Mouse (Mus musculus): ENCODE measurements around the gene Spesp1. TPM values are rescaled to one million over a fixed set of nuclear protein-coding genes. Genes with fewer than 3 reads are reported as not detected.

Spesp1 gene
- under 1 TPM in 1 of 2 experiments, not detected in 1; 0.16 TPM for total RNA-seq (2021)

GRCm38 (mm10) chr9:62281991-62282390, at the start of gene Spesp1:
TSS of gene Spesp1 (minus strand) at chr9:62282208.
- no peak for DNase-seq (ENCODE audit: low spot score in 2 of 2)
- intact Hi-C loops (cut with DNase I), result no loop called here

GRCm38 (mm10) chr9:62325965-62326364, 44.0 kb upstream of the Spesp1 start:
- intact Hi-C loops (cut with DNase I), result no loop called here
- no peak for DNase-seq (ENCODE audit: low spot score in 2 of 2)

DNA sequence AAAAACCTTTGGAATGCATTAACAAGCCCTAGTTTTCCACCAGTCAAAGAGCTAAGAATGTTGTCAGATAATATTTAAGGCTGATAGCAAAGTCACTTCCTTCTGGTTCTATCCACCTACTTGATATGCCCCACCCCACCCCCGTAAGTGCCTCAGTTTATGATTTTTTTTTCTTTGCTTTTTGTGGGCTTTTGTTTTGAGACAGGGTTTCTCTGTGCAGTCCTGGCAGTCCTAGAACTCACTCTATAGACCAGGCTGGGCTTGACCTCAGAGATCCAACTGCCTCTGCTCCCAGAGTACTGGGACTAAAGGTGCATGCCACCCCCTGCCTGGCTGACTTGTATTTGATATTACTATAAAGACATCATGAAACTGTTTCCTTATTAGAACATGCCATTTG, 41.8 kb upstream of the Spesp1 start:
- intact Hi-C loops (cut with DNase I), result no loop called here
- no peak for DNase-seq (ENCODE audit: low spot score in 2 of 2)

DNA sequence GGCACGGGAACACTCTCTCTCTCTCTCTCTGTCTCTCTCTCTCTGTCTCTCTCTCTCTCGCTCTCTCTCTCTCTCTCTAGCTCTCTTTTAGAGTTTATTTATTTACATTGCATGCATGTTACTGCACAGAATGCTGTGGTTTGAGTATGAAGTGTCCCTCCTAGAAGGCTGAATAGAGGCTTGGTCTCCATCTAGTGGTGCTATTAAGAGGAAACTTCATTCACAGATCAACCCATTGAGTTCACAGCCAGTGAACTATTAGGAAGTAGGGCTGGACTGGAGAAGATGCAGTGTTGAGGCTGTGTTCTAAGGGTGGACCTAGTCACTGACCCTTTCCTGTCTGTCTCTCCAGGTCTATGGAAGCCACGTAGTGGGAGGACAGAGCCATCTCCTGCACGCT, 36.7 kb upstream of the Spesp1 start:
- intact Hi-C loops (cut with DNase I), result no loop called here
- no peak for DNase-seq (ENCODE audit: low spot score in 2 of 2)

DNA sequence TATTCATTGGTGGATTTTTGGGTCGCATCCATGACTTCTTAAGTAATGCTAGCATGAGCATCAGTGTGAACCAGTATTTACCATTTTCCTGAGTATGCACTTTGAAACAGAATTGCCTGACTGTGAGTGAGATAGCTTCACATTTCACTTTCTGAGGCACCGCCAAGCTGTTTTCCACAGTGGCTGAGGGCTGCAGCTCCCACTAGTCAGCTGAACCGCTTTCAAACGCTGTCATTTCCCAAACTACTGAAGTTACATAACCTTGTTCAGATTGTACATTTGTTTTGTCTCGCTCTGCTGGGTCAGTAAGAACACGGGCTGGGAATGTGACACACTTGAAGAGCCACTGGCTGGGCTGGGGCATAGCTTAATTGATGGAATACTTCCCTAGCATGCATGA, 33.5 kb upstream of the Spesp1 start:
- DNase-seq (ENCODE audit: low spot score in 2 of 2), result peak in 1 of 2 experiments; percentile 22
- intact Hi-C loops (cut with DNase I), result no loop called here

GRCm38 (mm10) chr9:62296891-62297290, 14.9 kb upstream of the Spesp1 start:
- intact Hi-C loops (cut with DNase I), result loop anchor here (10.0 kb wide), 1 partner anchor 168 kb away; no protein-coding TSS in a partner anchor
- DNase-seq (ENCODE audit: low spot score in 2 of 2), result no peak

- intact Hi-C loops (cut with DNase I), result loop anchor here (1.0 to 10.0 kb wide), 3 partner anchors 78 to 258 kb away; no protein-coding TSS in a partner anchor
- DNase-seq (ENCODE audit: low spot score in 2 of 2), result peak; percentile 76 to 80
Measured at GRCm38 (mm10) chr9:62295006-62295698, 13.1 kb upstream of the Spesp1 start.

GRCm38 (mm10) chr9:62287633-62288025, 5.6 kb upstream of the Spesp1 start:
- no peak for DNase-seq (ENCODE audit: low spot score in 2 of 2)
- intact Hi-C loops (cut with DNase I), result loop anchor here (2.0 to 5.0 kb wide), 2 partner anchors 267 to 490 kb away; no protein-coding TSS in a partner anchor

DNA sequence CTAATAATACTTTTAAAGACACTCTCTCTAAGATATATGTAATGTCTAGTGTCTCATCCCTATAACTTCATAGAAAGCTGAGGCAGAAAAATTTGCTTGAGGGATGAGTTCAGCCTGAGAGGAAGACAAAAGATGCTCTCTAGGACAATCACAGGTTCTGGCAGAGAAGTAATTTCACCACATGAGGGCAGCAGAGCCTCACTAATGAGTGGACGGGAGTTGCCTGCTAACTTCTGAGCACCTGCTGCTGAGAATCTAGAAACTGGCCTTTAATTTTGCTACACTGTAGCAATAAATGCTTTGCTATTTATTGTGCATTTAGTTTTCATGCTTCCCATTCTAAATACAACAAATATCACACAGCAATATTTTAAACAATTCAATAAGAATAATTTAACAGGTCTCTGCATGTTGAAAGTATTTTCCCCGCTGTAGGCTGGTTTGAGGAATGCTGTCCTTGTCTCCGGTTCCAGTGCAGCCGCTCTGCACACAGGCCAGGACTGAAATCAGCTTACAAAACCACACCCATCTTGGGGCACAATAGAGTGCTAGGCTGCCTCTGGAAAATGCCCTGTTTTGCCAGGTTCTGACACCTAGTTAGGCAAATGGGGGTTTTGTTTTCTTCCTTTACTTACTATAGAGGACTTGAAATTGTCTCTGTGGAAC, 5.1 kb upstream of the Spesp1 start:
- intact Hi-C loops (cut with DNase I), result loop anchor here (2.0 to 5.0 kb wide), 2 partner anchors 268 to 490 kb away; no protein-coding TSS in a partner anchor
- DNase-seq (ENCODE audit: low spot score in 2 of 2), result peak; percentile 60 to 69

- DNase-seq (ENCODE audit: low spot score in 2 of 2), result peak; percentile 82 to 85
- intact Hi-C loops (cut with DNase I), result no loop called here
Measured at GRCm38 (mm10) chr9:62284266-62284665, 2.3 kb upstream of the Spesp1 start.

GRCm38 (mm10) chr9:62276899-62277298, 5.1 kb downstream of the Spesp1 start:
- intact Hi-C loops (cut with DNase I), result no loop called here
- peak in 1 of 2 experiments; percentile 22 for DNase-seq (ENCODE audit: low spot score in 2 of 2)

DNA sequence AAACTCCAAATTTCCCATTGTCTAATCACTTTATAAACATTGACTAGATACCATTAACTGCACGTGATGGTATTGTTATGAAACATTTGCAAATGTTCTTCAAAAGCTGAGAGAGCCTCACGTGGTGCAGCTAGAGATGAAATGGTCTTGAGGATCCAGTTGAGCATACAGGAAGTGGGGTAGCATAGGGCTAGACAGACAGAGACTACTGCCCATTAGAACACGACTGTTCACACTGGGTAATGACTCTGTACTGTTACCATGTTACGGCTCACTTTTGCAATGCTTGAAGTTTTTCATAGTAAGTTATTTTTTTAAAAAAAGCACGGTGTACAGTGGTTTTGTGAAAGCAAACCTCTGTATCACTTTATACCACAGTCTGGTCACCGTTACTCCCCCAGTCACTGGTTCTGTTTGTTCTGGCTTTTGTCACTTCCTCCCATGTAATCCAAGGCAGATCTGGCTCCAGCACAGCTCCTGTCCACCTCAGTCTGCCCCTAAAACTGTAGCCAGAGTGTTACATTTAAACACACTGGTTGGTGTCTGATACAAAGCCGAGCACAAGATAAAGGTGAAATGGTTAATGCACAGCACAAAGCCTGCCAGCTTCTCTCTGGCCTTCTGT, 11.1 kb downstream of the Spesp1 start:
- intact Hi-C loops (cut with DNase I), result no loop called here
- no peak for DNase-seq (ENCODE audit: low spot score in 2 of 2)

DNA sequence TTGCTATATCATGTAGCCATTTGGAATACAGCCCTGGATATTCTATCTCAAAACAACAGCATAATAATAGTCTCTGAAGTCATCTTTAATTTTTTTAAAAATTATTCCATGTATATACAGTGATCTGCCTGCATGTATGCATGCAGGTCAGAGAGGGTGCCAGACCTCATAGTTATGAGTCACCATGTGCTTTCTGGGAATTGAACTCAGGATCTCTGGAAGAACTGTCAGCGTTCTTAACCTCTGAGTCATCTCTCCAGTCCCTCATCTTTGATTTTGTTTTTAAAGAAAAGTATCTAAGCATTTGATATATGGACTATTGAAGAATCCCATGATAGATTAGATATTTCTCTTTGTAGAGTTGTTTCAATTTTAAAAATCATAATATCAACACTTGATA, 12.8 kb downstream of the Spesp1 start:
- intact Hi-C loops (cut with DNase I), result no loop called here

GRCm38 (mm10) chr9:62265278-62265677, 16.7 kb downstream of the Spesp1 start:
- intact Hi-C loops (cut with DNase I), result no loop called here
- no peak for DNase-seq (ENCODE audit: low spot score in 2 of 2)

More for the DNA sequence above, 12.8 kb downstream of the Spesp1 start:
- no peak for DNase-seq (ENCODE audit: low spot score in 2 of 2)

DNA sequence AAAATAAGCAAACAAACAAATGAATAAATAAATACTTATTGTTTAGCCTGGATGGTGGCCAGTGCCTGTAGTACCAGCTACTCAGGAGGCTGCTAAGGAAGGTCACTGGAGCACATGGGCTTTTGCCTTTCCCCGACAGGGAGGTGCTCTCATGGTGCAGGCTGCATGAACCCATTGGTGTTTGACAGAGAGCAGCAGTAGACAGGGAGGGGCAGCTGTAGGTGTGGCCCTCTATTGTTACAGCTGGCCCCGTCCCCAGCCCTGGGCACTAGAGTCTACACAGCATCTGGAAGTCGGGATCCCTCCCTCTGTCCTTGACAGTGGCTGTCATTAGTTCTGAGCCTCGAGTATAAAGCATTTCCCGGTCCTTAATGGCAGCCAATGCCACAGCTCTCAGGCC, 18.4 kb downstream of the Spesp1 start:
- intact Hi-C loops (cut with DNase I), result no loop called here
- no peak for DNase-seq (ENCODE audit: low spot score in 2 of 2)

- no peak for DNase-seq (ENCODE audit: low spot score in 2 of 2)
- intact Hi-C loops (cut with DNase I), result no loop called here
Measured at GRCm38 (mm10) chr9:62261406-62261805, 20.6 kb downstream of the Spesp1 start.

DNA sequence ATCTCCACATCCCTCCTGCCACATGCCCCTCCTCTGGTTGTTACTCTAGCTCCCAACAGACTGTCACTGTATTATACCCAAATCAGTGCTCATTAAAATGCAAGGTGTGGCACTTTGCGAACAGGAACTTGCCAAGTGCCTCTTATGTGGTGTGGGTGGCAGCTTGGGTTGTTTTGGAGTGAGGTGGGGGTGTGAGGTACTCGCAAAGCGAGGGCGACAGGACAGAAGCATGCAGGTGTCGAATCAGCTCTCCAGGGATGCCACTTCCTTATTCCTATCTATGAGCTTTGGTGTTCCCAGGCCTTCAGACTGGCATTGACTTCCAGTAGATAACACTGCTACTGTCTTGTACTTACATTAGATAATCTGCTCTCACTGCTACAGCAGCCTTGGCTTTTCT, 21.0 kb downstream of the Spesp1 start:
- intact Hi-C loops (cut with DNase I), result no loop called here
- peak in 1 of 2 experiments; percentile 38 for DNase-seq (ENCODE audit: low spot score in 2 of 2)

DNA sequence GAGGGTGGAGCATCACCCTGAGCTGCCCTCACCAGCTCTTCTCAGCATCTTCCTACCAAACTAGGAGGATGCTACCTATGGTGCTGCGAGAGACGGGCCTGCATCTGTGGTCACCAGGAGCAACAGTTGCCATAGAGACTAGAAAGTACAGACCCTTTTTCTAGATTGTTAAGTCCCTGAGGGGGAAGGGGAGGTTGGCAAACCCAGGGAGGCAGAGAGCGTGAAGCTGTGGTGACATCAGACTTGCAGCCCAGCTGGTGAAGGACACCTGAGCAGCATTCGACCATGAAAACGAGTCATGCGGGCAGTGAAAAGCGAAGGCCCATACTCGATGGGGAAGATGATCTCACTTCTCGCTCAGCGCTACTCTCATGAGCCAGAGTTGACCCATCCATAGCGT, 24.0 kb downstream of the Spesp1 start:
- no peak for DNase-seq (ENCODE audit: low spot score in 2 of 2)
- intact Hi-C loops (cut with DNase I), result no loop called here

DNA sequence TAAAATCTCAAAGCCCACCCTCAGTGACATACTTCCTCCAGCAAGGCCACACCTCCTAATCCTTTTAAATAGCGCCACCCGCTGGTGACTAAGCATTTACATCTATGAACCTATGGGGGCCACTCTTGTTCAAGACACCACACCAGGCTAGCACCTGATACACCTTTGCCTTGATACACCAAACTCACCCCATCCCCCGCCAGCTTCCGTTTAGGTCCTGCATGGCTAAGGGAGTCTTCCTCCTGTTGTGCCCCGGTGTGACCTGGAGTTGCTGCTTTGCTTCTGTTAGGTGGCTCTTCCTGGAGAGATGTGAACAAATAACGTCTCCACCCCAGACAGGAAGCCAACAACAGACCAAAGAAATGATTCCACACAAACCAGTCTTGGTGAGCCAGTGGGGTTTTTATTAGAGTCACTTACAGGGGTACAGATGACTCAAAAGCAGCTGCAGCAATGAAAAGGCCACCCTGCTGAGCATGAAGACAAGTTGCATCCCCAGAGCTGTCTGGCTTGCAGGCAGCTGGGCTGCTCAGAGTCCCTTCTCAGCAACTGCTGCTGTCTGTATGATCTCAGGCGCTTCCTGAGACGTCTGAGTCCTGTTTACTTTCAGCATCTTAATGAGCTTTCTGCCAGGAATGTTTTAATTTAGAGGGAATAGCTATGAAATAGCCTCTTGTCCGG, 26.0 kb downstream of the Spesp1 start:
- intact Hi-C loops (cut with DNase I), result no loop called here
- no peak for DNase-seq (ENCODE audit: low spot score in 2 of 2)

All from left cerebral cortex, postnatal 36 days (tissue).